Mouse (Mus musculus) gastrocnemius, adult 8-10 months (tissue): Measurements from ENCODE around the gene Usp8. TPM values are rescaled to one million over a fixed set of nuclear protein-coding genes. Genes with fewer than 3 reads are reported as not detected.

Source experiments
- total RNA-seq, 4 experiments: library from RNA; stranded (reverse); gene quantifications; 2 replicates each; pipeline ENCODE4 v1.2.4; 2022

Usp8 gene
- total RNA-seq, 4 experiments from 2014 or later = 14.8 to 16.1 (median 15.7) TPM

Other genes with a start within 250 kb of the Usp8 start
- under 1 TPM; 0.10 to 0.25 (median 0.13) TPM for gene Atp8b4, start 206.7 kb upstream of the Usp8 start, total RNA-seq
- gene Slc27a2, start 154.9 kb upstream of the Usp8 start, total RNA-seq = under 1 TPM in 2 of 4 experiments, not detected in 2; 0.20 to 0.24 TPM
- gene Hdc, start 88.0 kb upstream of the Usp8 start, total RNA-seq = under 1 TPM in 2 of 4 experiments, not detected in 2; 0.27 to 0.48 TPM
- 1 to 10 TPM; 6.1 to 9.0 (median 6.4) TPM for gene Gabpb1, start 31.0 kb upstream of the Usp8 start, total RNA-seq
- gene Usp50, start 76.1 kb downstream of the Usp8 start, total RNA-seq = not detected
- 10 to 100 TPM; 21.0 to 26.4 (median 25.5) TPM for gene Trpm7, start 168.9 kb downstream of the Usp8 start, total RNA-seq
- 10 to 100 TPM; 70.6 to 76.0 (median 71.9) TPM for gene Sppl2a, start 225.9 kb downstream of the Usp8 start, total RNA-seq